Mouse (Mus musculus): ENCODE measurements around the gene Ephb2.

- no peak for TF ChIP-seq GATA1 (IDR thresholded peaks at IDR 0.05; ENCODE audit: low read length)
- TF ChIP-seq TAL1 (IDR thresholded peaks at IDR 0.05; ENCODE audit: low read length) = no peak
Measured at GRCm38 (mm10) chr4:136600536-136600935, 235.3 kb downstream of the Ephb2 start.
